Mouse (Mus musculus) spleen, adult 2 months (tissue): ENCODE measurements at regions not wholly inside any gene's neighbourhood (a gene's known extent, or its start where the extent isn't known, plus 50 kb on each side); places are given as distances from the start of the nearest gene placed in this dataset.

Experiments used
- CTCF ChIP-seq: fragments of 200-500 bp; IDR thresholded peaks from 2 replicates; pipeline ENCODE4 v1.5.1; 2011; ENCODE audit warnings: mild to moderate bottlenecking, inconsistent platforms; ENCODE audit not compliant: insufficient read depth, insufficient read length, insufficient replicate concordance; ENCODE audit errors: extremely low read depth
- POLR2A ChIP-seq: fragments of 200-500 bp; IDR thresholded peaks from 2 replicates; pipeline ENCODE4 v1.6.1; 2011; ENCODE audit warnings: low read depth, low read length, inconsistent platforms

- no peak for TF ChIP-seq CTCF
- no peak for TF ChIP-seq POLR2A
Measured at GRCm38 (mm10) chr2:133397566-133397965, 154.4 kb upstream of the Bmp2 start.
